Mouse (Mus musculus): ENCODE measurements around the gene Scnn1a.

Gene Scnn1a

DNA sequence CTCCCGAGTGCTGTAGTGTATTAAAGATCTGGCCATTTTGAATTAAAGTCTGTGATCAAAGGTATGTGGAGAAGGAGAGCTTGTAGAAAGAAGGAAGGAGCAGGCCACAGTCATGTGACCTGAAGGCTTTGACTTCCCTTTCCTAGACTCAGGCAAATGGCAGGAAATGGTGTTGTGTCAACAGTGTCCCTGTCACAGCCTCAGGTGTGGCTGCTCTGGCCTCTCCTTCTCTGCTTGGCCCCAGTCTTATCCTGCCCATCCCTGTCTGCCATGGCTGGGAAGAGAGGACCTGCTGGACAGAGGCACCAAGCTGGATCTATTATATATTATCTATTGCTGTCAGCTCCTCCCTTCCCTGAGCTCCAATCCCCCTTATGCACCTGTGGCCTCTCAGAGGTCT lies 25.2 kb downstream of the Scnn1a start:
- no peak for DNase-seq

GRCm38 (mm10) chr6:125346029-125346428 lies 25.6 kb downstream of the Scnn1a start:
- DNase-seq = no peak

GRCm38 (mm10) chr6:125348721-125349574 lies 28.5 kb downstream of the Scnn1a start, which contains the start of gene Tnfrsf1a:
Gene Tnfrsf1a, plus strand, starts transcription at chr6:125349362.
- no peak for DNase-seq

- no peak for DNase-seq
Observed at GRCm38 (mm10) chr6:125349575-125350230, 29.2 kb downstream of the Scnn1a start.

GRCm38 (mm10) chr6:125350231-125350994 lies 30.0 kb downstream of the Scnn1a start:
- no peak for DNase-seq

DNA sequence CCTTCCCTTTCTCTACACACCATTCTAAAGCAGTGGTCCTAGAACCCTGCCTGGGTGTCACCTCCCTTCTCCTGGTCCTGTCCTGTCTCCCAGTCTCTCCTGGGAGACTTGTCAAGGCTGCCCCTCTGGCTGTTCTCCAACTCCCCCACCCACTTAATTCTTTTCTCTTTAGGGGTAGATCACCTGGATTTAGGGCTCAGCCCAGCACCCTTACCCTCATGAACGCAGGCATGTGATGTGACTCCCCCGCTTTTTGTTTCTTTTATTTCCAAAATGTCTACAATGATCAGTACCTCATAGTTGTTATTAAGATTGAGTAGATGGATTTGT lies 30.5 kb downstream of the Scnn1a start:
- DNase-seq = no peak

DNA sequence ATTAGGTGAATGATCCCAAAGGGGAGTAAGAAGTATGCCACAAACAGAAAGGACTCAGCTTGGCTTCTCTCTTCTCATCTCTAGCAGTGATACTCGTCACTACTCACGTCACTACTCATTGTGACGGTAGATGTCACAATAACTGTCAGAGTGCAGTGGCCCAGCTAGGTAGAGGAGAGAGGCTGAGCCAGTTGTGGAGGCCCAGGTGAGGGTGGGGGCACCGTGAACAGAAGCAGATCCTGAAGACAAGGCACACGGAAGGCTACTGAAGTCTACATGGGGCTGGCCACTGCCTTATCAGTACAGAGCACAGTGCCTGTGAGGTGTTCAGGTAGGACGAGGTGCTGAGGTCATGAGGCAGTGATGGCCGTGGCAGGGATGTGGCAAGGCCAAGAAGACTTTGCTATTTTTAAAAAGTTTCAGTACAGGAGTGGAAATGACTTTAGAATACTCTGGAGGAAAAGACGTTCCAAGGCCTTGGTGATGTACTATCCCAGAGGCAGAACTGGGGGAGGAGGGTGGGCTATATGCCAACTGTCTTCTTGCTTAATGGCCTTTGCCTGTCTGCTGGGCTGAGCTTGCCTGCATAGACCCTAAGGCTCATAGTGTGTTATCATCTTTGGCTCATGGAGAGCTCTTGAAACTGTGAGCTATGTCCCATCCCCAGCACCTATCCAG lies 31.0 kb downstream of the Scnn1a start:
- no peak for DNase-seq

GRCm38 (mm10) chr6:125352046-125352384 lies 31.6 kb downstream of the Scnn1a start:
- DNase-seq = no peak

GRCm38 (mm10) chr6:125352811-125353210 lies 32.4 kb downstream of the Scnn1a start:
- DNase-seq = no peak

- no peak for DNase-seq
Observed at GRCm38 (mm10) chr6:125353221-125353620, 32.8 kb downstream of the Scnn1a start.

DNA sequence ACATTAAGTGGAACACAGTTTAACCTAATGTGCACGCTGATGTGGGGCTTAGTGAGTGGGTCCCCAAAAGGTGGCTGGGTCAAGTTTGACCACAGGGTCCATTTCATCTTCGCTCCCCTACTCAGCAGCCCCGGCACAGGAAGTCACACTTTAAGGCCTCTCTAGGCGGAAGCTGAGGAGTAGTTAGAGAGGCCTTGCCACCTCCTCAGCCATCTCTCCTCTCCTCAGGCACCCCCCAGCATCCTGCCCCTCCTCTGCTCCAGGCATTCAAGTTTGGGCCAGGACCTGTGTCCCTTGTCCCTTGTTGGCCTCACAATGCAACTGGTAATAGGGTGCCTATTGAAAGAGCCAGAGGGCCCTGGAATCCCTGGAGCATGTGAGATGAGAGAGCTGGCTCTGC lies 33.2 kb downstream of the Scnn1a start:
- no peak for DNase-seq

- DNase-seq = no peak
Observed at GRCm38 (mm10) chr6:125354352-125355151, 34.1 kb downstream of the Scnn1a start.

DNA sequence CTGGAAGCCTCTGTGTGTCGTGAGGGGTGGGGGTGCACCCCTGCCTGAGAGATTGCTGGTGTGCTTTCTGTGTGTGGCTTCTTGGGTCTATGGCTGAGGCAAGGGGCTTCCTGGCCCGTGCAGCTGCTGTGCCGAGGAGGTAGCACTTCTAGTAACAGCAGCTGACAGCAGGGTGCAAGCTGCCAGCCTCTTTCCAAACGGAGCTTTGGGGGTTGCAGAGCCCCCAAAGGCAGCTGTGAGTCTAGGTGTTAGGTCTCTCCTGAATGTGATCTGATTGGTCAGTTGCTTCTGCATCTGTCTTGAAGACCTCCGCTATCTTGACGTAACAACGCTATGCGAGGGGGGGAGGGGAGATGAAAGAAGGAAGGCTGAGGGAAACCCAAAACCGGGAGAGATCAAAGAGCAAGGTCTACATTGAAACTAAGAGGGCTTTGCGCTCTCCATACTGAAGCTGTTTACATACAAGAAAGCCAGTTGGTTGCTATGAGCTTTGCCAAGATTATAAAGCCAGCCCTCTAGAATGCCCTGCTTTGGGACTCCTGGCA lies 34.8 kb downstream of the Scnn1a start:
- DNase-seq = no peak

DNA sequence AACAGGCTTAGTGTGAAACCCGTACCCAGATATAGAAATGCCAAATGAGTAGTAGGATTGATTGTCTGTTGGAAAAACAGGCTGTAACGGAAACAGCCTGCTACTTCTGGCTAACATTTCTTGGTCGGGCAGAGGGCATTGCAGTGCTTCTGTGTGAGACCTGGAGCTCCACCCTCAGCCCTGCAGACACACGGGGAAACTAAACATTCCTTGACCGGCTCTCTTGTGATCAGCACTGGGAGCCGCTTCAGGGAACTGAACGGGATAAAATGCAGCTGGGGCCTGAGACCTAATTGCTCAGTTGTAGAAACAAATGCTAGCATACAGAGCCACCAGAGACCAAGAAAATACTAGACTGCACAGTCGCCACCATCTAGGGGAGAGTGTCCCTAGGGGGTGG lies 35.8 kb downstream of the Scnn1a start:
- DNase-seq = no peak

- DNase-seq = no peak
Observed at GRCm38 (mm10) chr6:125357334-125357733, 36.9 kb downstream of the Scnn1a start.

GRCm38 (mm10) chr6:125359999-125360398 lies 39.5 kb downstream of the Scnn1a start:
- DNase-seq = no peak

- no peak for DNase-seq
Observed at GRCm38 (mm10) chr6:125360846-125361245, 40.4 kb downstream of the Scnn1a start.

- DNase-seq = no peak
Observed at GRCm38 (mm10) chr6:125361467-125362291, 41.2 kb downstream of the Scnn1a start.

GRCm38 (mm10) chr6:125363021-125363420 lies 42.6 kb downstream of the Scnn1a start:
- no peak for DNase-seq

DNA sequence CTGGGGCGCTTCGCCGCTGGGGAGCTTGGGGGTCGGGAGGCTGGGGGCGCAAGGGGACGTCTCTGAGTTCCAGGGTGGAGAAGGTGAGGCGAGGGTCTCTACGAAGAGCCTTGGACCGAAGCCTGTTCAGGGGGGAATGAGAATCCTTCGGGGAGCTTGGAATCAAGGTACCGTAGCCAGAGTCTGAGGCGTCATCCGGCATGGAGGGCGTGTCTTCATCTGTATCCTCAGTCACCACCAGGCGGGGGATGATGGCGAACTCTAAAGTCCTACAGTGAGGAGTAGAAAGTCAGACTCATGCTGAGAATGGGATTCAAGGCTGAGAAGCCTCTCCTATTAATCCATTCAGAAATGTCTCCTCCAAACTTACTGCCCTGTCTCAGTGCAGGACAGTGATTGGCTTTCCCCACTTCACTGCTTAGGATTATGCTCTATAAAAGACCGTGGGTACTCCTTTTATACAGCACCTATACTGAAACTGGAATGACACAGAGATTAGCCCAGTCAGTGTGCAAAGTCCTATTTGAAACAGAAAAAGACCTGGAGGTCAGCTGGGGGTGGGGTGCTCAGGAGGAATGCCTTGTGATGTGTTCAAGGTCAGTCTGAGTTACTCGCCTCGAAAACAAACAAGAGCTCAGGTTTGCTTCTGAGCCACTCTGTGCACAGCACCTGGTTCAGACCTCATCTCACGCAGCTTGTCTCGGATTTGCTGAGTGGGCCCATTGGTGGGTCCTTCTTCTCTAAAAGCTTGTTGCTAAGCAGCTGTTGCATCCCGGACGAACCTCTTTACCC lies 43.2 kb downstream of the Scnn1a start:
- DNase-seq = no peak

All from cerebellum, adult 9-10 months (tissue).